Mouse (Mus musculus) heart, embryonic 14.5 days (tissue): ENCODE results near the gene Map4k1. TPM values are rescaled to one million over a fixed set of nuclear protein-coding genes. Genes with fewer than 3 reads are reported as not detected.

ENCODE experiments used
- ATAC-seq: fragments of 200-750 bp; cut with Nextera tagmentation; 2 replicates; pipeline ENCODE4 v1.8.0; 2017; ENCODE audit warnings: low read depth, moderate TSS enrichment; ENCODE audit not compliant: insufficient number of reproducible peaks, insufficient read depth, low FRiP score
- H3K27ac ChIP-seq, 2 experiments: fragments of 200-500 bp in 1 of 2; fragments of 300-500 bp in 1 of 2; sonication (generic) in 1 of 2; replicated peaks in 1 of 2; 2 replicates each; pipeline ENCODE4 v1.5.1; 2012 to 2014; ENCODE audit warnings: low read depth in 2 of 2, low read length in 2 of 2, control low read depth in 1 of 2, mild to moderate bottlenecking in 1 of 2, mixed read lengths in 1 of 2; ENCODE audit not compliant: control insufficient read depth in 1 of 2, insufficient read depth in 1 of 2
- H3K27me3 ChIP-seq: fragments of 300-500 bp; sonication (generic); 2 replicates; pipeline ENCODE4 v1.6.1; 2014; ENCODE audit warnings: mild to moderate bottlenecking, low read length, control low read depth; ENCODE audit not compliant: control insufficient read depth, insufficient read depth
- H3K36me3 ChIP-seq: fragments of 300-500 bp; sonication (generic); 2 replicates; pipeline ENCODE4 v1.6.1; 2014; ENCODE audit warnings: mild to moderate bottlenecking, control low read depth, low read length, mixed read lengths; ENCODE audit not compliant: control insufficient read depth, insufficient read depth
- H3K4me1 ChIP-seq, 2 experiments: fragments of 200-500 bp in 1 of 2; fragments of 300-500 bp in 1 of 2; sonication (generic) in 1 of 2; 2 replicates each; pipeline ENCODE4 v1.6.1; 2012 to 2014; ENCODE audit warnings: low read length in 2 of 2, control low read depth in 1 of 2, mixed read lengths in 1 of 2; ENCODE audit not compliant: control insufficient read depth in 2 of 2, insufficient read depth in 2 of 2
- H3K4me2 ChIP-seq: fragments of 300-500 bp; sonication (generic); 2 replicates; pipeline ENCODE4 v1.6.1; 2014; ENCODE audit warnings: mild to moderate bottlenecking, low read length
- H3K4me3 ChIP-seq, 2 experiments: fragments of 200-500 bp in 1 of 2; fragments of 300-500 bp in 1 of 2; sonication (generic) in 1 of 2; 2 replicates each; pipeline ENCODE4 v1.5.1; 2012 to 2014; ENCODE audit warnings: low read length in 2 of 2, mild to moderate bottlenecking in 2 of 2, control low read depth in 1 of 2, low read depth in 1 of 2, moderate library complexity in 1 of 2; ENCODE audit not compliant: control insufficient read depth in 1 of 2, insufficient read depth in 1 of 2
- H3K9ac ChIP-seq: fragments of 300-500 bp; sonication (generic); 2 replicates; pipeline ENCODE4 v1.6.1; 2014; ENCODE audit warnings: mild to moderate bottlenecking, low read length
- H3K9me3 ChIP-seq: fragments of 300-500 bp; sonication (generic); 2 replicates; pipeline ENCODE4 v1.6.1; 2016; ENCODE audit warnings: low read length, control low read depth; ENCODE audit not compliant: control insufficient read depth
- WGBS: fragments of 180-500 bp; shearing (Covaris S2); extraction: QIAGEN DNeasy Blood & Tissue Kit; methylation state at CpG from one replicate; pipeline ENCODE4 v1.1.7; 2014; 5-methylcytosine and 5-hydroxymethylcytosine counted together
- polyA plus RNA-seq: library from polyadenylated mRNA; unstranded; fragments of >200 nt; fragmentation: Nextera tagmentation; extraction: Ambion mirVana; gene quantifications from 2 replicates; pipeline ENCODE4 v1.2.1, GENCODE M21; 2014

Gene Map4k1
- polyA plus RNA-seq, 1 experiment from 2014 or later, result 2.8 TPM

DNA sequence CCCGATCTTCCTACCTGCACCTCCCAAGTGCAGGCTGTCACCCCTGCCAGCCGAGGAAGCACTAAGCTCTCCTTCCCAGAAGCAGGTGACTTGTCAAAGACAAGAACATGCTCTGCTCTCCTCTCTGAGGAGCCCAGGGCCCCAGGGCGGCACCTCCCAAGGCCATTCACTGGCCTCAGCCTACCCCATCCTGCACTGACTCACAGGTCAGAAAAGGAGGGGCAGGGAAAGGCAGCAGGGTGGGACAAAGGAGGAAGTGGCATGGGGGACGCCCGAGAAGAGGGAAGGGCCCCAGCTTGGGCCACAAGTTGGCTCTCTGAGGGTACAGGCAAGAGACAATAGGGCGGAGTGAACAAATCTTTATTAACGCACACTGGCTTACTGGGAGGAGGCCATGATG lies 10.8 kb upstream of the Map4k1 start:
- H3K4me1 ChIP-seq, result peaks cover 20 to 25% of the 10 kb centered on the region in 2 experiments
- H3K27ac ChIP-seq, result peak overlapping the region in 1 of 2 experiments; percentile 79; a peak in 2 of 4 replicates
- no peak overlapping the region for H3K4me3 ChIP-seq
- H3K4me2 ChIP-seq, result no peak overlapping the region
- no peak overlapping the region for H3K9ac ChIP-seq
- WGBS, result 86% methylated on average over 7 of the region's 7 CpGs
- ATAC-seq, result no peak
- no peaks in the 10 kb centered on the region for H3K9me3 ChIP-seq
- peaks cover 50% of the 10 kb centered on the region for H3K36me3 ChIP-seq
- no peaks in the 10 kb centered on the region for H3K27me3 ChIP-seq

DNA sequence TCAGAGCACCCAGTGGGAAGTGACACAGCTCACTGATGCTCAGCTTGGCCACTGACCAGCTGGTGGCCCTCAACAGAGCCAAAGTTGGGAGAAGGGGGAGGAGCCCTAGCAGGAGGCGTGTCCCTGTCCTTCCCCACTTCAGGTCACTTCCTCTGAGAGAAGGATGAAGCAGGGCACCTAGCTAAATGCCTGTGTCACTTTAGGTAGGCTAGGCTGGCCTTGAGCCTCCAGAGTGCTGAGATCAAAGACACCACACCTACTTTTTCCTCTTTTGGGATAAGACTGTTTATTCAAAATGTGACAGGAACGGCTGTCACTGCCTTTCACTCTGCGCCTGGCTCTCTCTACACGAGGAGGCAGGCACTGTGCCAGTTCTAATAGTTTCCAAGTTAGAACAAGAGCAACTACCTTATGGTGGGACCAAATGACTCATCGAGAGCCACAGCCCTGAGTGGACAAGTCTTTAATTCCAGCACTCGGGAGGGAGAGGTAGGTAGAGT lies 10.0 kb upstream of the Map4k1 start:
- 0 out of 2 replicates have a peak overlapping the region, but pooled peaks have one; percentile 2 for H3K4me2 ChIP-seq
- no peaks in the 10 kb centered on the region for H3K27me3 ChIP-seq
- peaks cover 20 to 25% of the 10 kb centered on the region in 2 experiments for H3K4me1 ChIP-seq
- H3K27ac ChIP-seq, result peak overlapping the region; percentile 79
- ATAC-seq, result peak; percentile 59
- no peak overlapping the region for H3K4me3 ChIP-seq
- no peak overlapping the region for H3K9ac ChIP-seq
- WGBS, result 25% methylated on average over 6 of the region's 6 CpGs
- H3K9me3 ChIP-seq, result no peaks in the 10 kb centered on the region
- H3K36me3 ChIP-seq, result peaks cover 58% of the 10 kb centered on the region

DNA sequence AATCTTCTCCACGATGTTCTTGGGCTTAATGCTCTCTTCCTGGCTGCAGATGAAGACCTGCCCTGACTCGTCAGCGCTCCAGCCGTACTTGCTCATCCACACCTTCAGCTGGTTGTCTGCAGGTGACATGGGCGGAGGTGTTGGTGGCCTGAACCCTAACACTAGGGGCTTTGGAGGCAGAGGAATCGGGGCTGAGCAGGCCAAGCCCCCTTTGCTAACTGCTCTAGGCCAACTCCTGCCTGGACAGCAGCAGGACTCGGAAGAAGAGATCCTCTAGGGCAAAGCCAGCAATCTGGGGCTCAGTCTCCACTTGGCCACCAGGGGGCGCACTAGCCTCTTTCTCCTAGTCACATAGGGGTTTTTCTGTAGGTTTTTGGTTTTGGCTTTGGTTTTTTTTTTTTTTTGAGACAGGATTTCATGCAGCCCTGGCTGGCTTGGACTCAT lies 9.3 kb upstream of the Map4k1 start:
- Histone ChIP-seq H3K4me1 (peaks cover 18 to 25% of the 10 kb centered on the region in 2 experiments), H3K4me2 (no peak overlapping the region), H3K27ac (peak overlapping the region; percentile 79), H3K4me3 (no peak overlapping the region), H3K9me3 (no peaks in the 10 kb centered on the region), H3K36me3 (peaks cover 65% of the 10 kb centered on the region), H3K27me3 (no peaks in the 10 kb centered on the region), H3K9ac (peak overlapping the region; percentile 2; the same call in 1 of the 2 replicates)
- WGBS, result 72% methylated on average over 8 of the region's 8 CpGs
- ATAC-seq, result no peak

DNA sequence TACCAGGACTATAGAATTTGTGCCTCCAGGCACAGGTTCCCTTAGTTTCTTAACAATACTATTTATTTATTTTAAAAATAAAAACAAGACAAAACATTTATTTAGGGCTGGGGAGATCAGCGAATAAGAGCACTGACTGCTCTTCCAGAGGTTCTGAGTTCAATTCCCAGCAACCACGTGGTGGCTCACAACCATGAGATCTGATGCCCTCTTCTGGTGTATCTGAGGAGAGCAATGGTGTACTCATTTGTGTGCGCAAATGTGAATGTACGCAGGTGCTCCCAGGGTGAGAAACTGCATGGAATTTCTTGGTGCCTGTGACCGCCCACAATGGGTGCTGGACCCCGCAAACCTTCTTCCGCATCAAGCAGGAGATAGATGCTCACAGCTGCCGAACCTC lies 8.8 kb upstream of the Map4k1 start:
- ATAC-seq, result no peak

DNA sequence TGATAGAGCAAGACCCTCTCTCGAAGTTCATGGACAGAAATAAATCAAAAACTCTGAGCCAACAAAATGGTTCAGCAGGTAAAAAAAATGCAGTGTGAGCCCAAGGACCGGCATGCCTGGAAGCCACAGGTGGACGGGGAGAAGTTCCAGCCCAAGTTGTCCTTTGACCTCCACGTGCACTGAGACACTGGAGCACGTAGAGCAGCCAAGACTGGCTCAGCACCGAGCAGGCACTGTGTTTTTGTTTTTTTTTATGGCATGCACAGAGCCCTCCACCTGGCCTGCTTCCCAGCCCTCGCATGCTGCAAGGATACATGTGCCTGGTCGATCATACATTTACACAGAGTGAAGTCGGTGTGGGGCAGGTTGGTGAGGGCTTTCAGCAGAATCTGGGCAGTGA lies 4.3 kb upstream of the Map4k1 start:
- no peak overlapping the region for H3K9ac ChIP-seq
- no peak overlapping the region for H3K4me2 ChIP-seq
- peaks cover 67% of the 10 kb centered on the region for H3K36me3 ChIP-seq
- no peak for ATAC-seq
- H3K4me3 ChIP-seq, result no peak overlapping the region
- WGBS, result 83% methylated on average over 9 of the region's 9 CpGs
- no peaks in the 10 kb centered on the region for H3K27me3 ChIP-seq
- H3K4me1 ChIP-seq, result peaks cover 8 to 13% of the 10 kb centered on the region in 2 experiments
- no peaks in the 10 kb centered on the region for H3K9me3 ChIP-seq
- H3K27ac ChIP-seq, result no peak overlapping the region

More for the DNA sequence above, 8.8 kb upstream of the Map4k1 start:
- Histone ChIP-seq H3K9me3 (no peaks in the 10 kb centered on the region), H3K9ac (no peak overlapping the region), H3K4me2 (no peak overlapping the region), H3K27ac (peak overlapping the region in 1 of 2 experiments; percentile 79; a peak in 2 of 4 replicates), H3K4me3 (no peak overlapping the region), H3K36me3 (peaks cover 70% of the 10 kb centered on the region), H3K27me3 (no peaks in the 10 kb centered on the region), H3K4me1 (peaks cover 18 to 25% of the 10 kb centered on the region in 2 experiments)
- WGBS, result 86% methylated on average over 8 of the region's 8 CpGs

DNA sequence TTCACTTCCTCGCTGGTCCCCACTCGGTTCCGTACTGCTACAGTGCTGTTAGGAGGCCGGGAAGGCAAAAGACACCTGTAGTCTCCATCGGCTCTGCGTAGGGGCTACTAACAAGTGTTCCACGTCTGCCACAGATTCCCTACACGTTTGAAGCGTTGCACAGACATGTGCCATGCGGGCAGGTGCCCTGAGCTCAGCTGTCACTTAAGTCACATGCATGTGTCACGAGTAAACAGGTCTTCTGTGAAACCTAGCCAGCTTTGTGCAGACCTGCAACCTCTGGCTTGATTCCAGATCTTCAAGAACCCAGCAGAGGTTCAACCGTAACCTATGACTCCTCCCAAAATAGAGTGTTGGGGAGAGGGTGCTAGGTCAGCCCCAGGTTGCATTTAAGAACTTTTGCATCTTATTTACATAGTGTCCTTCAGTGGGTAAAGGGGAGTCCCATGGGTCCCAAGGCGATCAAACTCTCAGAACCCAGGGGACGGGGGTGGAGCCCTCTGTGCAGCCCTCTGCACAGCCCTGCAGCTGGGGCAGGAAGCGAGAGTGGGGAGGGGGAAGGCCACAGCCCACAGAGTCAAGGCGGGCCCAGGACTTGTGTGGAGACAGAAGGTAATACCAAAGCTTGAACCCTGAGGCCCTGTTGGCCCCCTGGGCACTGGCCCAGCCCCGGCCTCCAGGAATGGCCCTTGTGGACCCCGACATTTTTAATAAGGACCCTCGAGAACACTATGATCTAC lies 594 bp downstream of the Map4k1 start:
- Histone ChIP-seq H3K36me3 (peaks cover 25% of the 10 kb centered on the region), H3K9ac (peak overlapping the region; percentile 80), H3K4me3 (peak overlapping the region; percentile 53 to 66), H3K4me2 (peak overlapping the region; percentile 81), H3K27me3 (no peaks in the 10 kb centered on the region), H3K9me3 (no peaks in the 10 kb centered on the region), H3K4me1 (peaks cover 14% of the 10 kb centered on the region in 2 experiments), H3K27ac (peak overlapping the region; percentile 76 to 86)
- WGBS, result 16% methylated on average over 19 of the region's 19 CpGs
- peak; percentile 29 for ATAC-seq

DNA sequence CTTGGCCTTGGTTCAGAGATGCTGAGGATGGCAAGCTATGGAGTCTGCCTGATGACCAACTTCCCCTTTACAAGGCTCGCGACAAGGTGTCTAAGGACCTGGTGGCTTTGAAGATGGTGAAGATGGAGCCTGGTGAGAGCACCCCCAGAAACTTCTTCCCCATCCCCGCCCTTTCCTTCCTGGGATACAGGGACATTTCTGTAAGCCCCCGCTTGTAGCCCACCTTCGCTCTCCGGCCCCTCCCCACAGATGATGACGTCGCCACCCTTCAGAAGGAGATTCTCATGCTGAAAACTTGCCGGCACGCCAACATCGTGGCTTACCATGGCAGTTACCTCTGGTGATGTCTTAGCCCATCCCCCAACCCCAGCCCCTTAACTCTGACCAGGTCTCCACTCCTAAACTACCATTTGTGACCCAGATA lies 1.3 kb downstream of the Map4k1 start:
- WGBS, result 56% methylated on average over 11 of the region's 11 CpGs
- Histone ChIP-seq H3K9me3 (no peaks in the 10 kb centered on the region), H3K4me1 (peaks cover 14% of the 10 kb centered on the region in 2 experiments), H3K9ac (no peak overlapping the region), H3K36me3 (peaks cover 18% of the 10 kb centered on the region), H3K4me3 (no peak overlapping the region), H3K27me3 (no peaks in the 10 kb centered on the region), H3K4me2 (peak overlapping the region; percentile 81), H3K27ac (no peak overlapping the region)
- ATAC-seq, result no peak
